Mouse (Mus musculus) heart, embryonic 12.5 days (tissue): ENCODE measurements around the gene Gm17428. TPM values are rescaled to one million over a fixed set of nuclear protein-coding genes. Genes with fewer than 3 reads are reported as not detected.
A peak's percentile ranks its signal among the peaks of the same experiment; 100 is the strongest.

Source experiments
- ATAC-seq: fragments of 200-750 bp; cut with Nextera tagmentation; 2 replicates; pipeline ENCODE4 v1.8.0; 2017; ENCODE audit warnings: moderate TSS enrichment, moderate library complexity; ENCODE audit not compliant: insufficient number of reproducible peaks, low FRiP score
- H3K27ac ChIP-seq: fragments of 300-500 bp; sonication (generic); 2 replicates; pipeline ENCODE4 v1.5.1; 2016; ENCODE audit warnings: mild to moderate bottlenecking, moderate library complexity; ENCODE audit not compliant: poor library complexity, severe bottlenecking
- H3K27me3 ChIP-seq: fragments of 300-500 bp; sonication (generic); replicated peaks from 2 replicates; pipeline ENCODE4 v1.6.1; 2016; ENCODE audit warnings: mild to moderate bottlenecking, moderate library complexity
- H3K36me3 ChIP-seq: fragments of 300-500 bp; sonication (generic); 2 replicates; pipeline ENCODE4 v1.6.1; 2016; ENCODE audit warnings: mild to moderate bottlenecking, moderate library complexity
- H3K4me1 ChIP-seq: fragments of 300-500 bp; sonication (generic); replicated peaks from 2 replicates; pipeline ENCODE4 v1.6.1; 2016; ENCODE audit warnings: mild to moderate bottlenecking
- H3K4me2 ChIP-seq: fragments of 300-500 bp; sonication (generic); 2 replicates; pipeline ENCODE4 v1.6.1; 2016; ENCODE audit warnings: mild to moderate bottlenecking, moderate library complexity
- H3K4me3 ChIP-seq: fragments of 300-500 bp; sonication (generic); 2 replicates; pipeline ENCODE4 v1.5.1; 2016; ENCODE audit warnings: mild to moderate bottlenecking
- H3K9ac ChIP-seq: fragments of 300-500 bp; sonication (generic); 2 replicates; pipeline ENCODE4 v1.6.1; 2016; ENCODE audit warnings: mild to moderate bottlenecking, moderate library complexity
- H3K9me3 ChIP-seq: fragments of 300-500 bp; sonication (generic); replicated peaks from 2 replicates; pipeline ENCODE4 v1.6.1; 2016; ENCODE audit warnings: mild to moderate bottlenecking, moderate library complexity
- WGBS: fragments of 180-500 bp; shearing (Covaris S2); methylation state at CpG from one replicate; pipeline ENCODE4 v1.1.7; 2016; 5-methylcytosine and 5-hydroxymethylcytosine counted together
- polyA plus RNA-seq: library from polyadenylated mRNA; unstranded; fragments of >200 nt; fragmentation: Nextera tagmentation; extraction: Ambion mirVana; gene quantifications from 2 replicates; pipeline ENCODE4 v1.2.1, GENCODE M21; 2016

Gm17428 gene
- polyA plus RNA-seq, 1 experiment from 2014 or later, result not detected

GRCm38 (mm10) chr14:55011116-55011515, 34.4 kb downstream of the Gm17428 start:
- peaks cover 29% of the 10 kb centered on the region for H3K4me1 ChIP-seq
- H3K36me3 ChIP-seq, result no peaks in the 10 kb centered on the region
- no peak for ATAC-seq
- H3K27me3 ChIP-seq, result peaks cover 6% of the 10 kb centered on the region
- H3K9ac ChIP-seq, result no peak overlapping the region
- H3K4me3 ChIP-seq, result no peak overlapping the region
- H3K4me2 ChIP-seq, result no peak overlapping the region
- peaks cover 3% of the 10 kb centered on the region for H3K9me3 ChIP-seq
- no peak overlapping the region for H3K27ac ChIP-seq
- WGBS, result 63% methylated on average over 4 of the region's 4 CpGs

GRCm38 (mm10) chr14:55014591-55014990, 37.9 kb downstream of the Gm17428 start:
- ATAC-seq, result peak; percentile 60
- peak overlapping the region; percentile 96 for H3K27ac ChIP-seq
- WGBS, result under 1% methylated on average over 27 of the region's 27 CpGs
- H3K9me3 ChIP-seq, result peaks cover 3% of the 10 kb centered on the region
- peak overlapping the region; percentile 81 for H3K4me2 ChIP-seq
- peaks cover 12% of the 10 kb centered on the region for H3K4me1 ChIP-seq
- H3K9ac ChIP-seq, result peak overlapping the region; percentile 71
- H3K36me3 ChIP-seq, result peaks cover 19% of the 10 kb centered on the region
- no peaks in the 10 kb centered on the region for H3K27me3 ChIP-seq
- peak overlapping the region; percentile 54 for H3K4me3 ChIP-seq

- Histone ChIP-seq H3K9me3 (peaks cover 3% of the 10 kb centered on the region), H3K9ac (peak within 1 kb of the TSS; percentile 71), H3K4me2 (peak within 1 kb of the TSS; percentile 83), H3K27me3 (no peaks in the 10 kb centered on the region), H3K36me3 (peaks cover 20% of the 10 kb centered on the region), H3K4me1 (peaks cover 6% of the 10 kb centered on the region; the same call in 1 of the 2 replicates), H3K4me3 (peak within 1 kb of the TSS; percentile 59), H3K27ac (peak within 1 kb of the TSS; percentile 96)
- peak; percentile 95 for ATAC-seq
- under 1% methylated on average over 36 of the region's 36 CpGs for WGBS
Measured at GRCm38 (mm10) chr14:55014991-55015766, 38.4 kb downstream of the Gm17428 start, which contains the start of gene Ngdn. TSS of gene Ngdn (plus strand) at chr14:55015454.

GRCm38 (mm10) chr14:55015767-55016111, 39.0 kb downstream of the Gm17428 start:
- peak; percentile 20; the same call in 1 of the 2 replicates for ATAC-seq
- Histone ChIP-seq H3K9me3 (peaks cover 3% of the 10 kb centered on the region), H3K36me3 (peaks cover 25% of the 10 kb centered on the region), H3K4me1 (peaks cover 6% of the 10 kb centered on the region; the same call in 1 of the 2 replicates), H3K4me2 (peak overlapping the region; percentile 83), H3K9ac (peak overlapping the region; percentile 71), H3K4me3 (peak overlapping the region; percentile 59), H3K27ac (peak overlapping the region; percentile 44; the same call in 1 of the 2 replicates), H3K27me3 (no peaks in the 10 kb centered on the region)
- WGBS, result under 1% methylated on average over 17 of the region's 17 CpGs

GRCm38 (mm10) chr14:55016876-55017275, 40.1 kb downstream of the Gm17428 start:
- no peak for ATAC-seq
- Histone ChIP-seq H3K4me2 (no peak overlapping the region), H3K36me3 (peaks cover 36% of the 10 kb centered on the region), H3K9ac (no peak overlapping the region), H3K27me3 (no peaks in the 10 kb centered on the region), H3K4me1 (peaks cover 6% of the 10 kb centered on the region; the same call in 1 of the 2 replicates), H3K4me3 (no peak overlapping the region), H3K27ac (no peak overlapping the region), H3K9me3 (no peaks in the 10 kb centered on the region)
- 89% methylated on average over 16 of the region's 16 CpGs for WGBS

- no peak overlapping the region for H3K4me2 ChIP-seq
- no peak overlapping the region for H3K4me3 ChIP-seq
- no peaks in the 10 kb centered on the region for H3K9me3 ChIP-seq
- WGBS, result 90% methylated on average over 9 of the region's 9 CpGs
- ATAC-seq, result no peak
- H3K4me1 ChIP-seq, result 0 out of 2 replicates have a peak, but pooled peaks cover 6% of the 10 kb centered on the region
- H3K9ac ChIP-seq, result no peak overlapping the region
- H3K27ac ChIP-seq, result no peak overlapping the region
- no peaks in the 10 kb centered on the region for H3K27me3 ChIP-seq
- peaks cover 69% of the 10 kb centered on the region for H3K36me3 ChIP-seq
Measured at GRCm38 (mm10) chr14:55020394-55020793, 43.7 kb downstream of the Gm17428 start.

GRCm38 (mm10) chr14:55023011-55023410, 46.3 kb downstream of the Gm17428 start:
- no peaks in the 10 kb centered on the region for H3K9me3 ChIP-seq
- H3K9ac ChIP-seq, result no peak overlapping the region
- no peak overlapping the region for H3K4me3 ChIP-seq
- H3K36me3 ChIP-seq, result peaks cover 64% of the 10 kb centered on the region
- H3K4me2 ChIP-seq, result no peak overlapping the region
- H3K27ac ChIP-seq, result no peak overlapping the region
- 87% methylated on average over 15 of the region's 15 CpGs for WGBS
- H3K27me3 ChIP-seq, result no peaks in the 10 kb centered on the region
- ATAC-seq, result no peak
- H3K4me1 ChIP-seq, result peaks cover 9% of the 10 kb centered on the region

- ATAC-seq, result no peak
- H3K27ac ChIP-seq, result no peak overlapping the region
- H3K4me1 ChIP-seq, result peaks cover 10% of the 10 kb centered on the region
- no peak overlapping the region for H3K9ac ChIP-seq
- WGBS, result 64% methylated on average over 7 of the region's 7 CpGs
- H3K4me3 ChIP-seq, result no peak overlapping the region
- H3K9me3 ChIP-seq, result no peaks in the 10 kb centered on the region
- peaks cover 57% of the 10 kb centered on the region for H3K36me3 ChIP-seq
- H3K4me2 ChIP-seq, result no peak overlapping the region
- H3K27me3 ChIP-seq, result no peaks in the 10 kb centered on the region
Measured at GRCm38 (mm10) chr14:55024236-55024635, 47.5 kb downstream of the Gm17428 start.

- H3K27ac ChIP-seq, result no peak overlapping the region
- H3K4me3 ChIP-seq, result no peak overlapping the region
- H3K27me3 ChIP-seq, result no peaks in the 10 kb centered on the region
- no peaks in the 10 kb centered on the region for H3K9me3 ChIP-seq
- WGBS, result 78% methylated on average over 5 of the region's 5 CpGs
- peaks cover 50% of the 10 kb centered on the region for H3K36me3 ChIP-seq
- no peak overlapping the region for H3K9ac ChIP-seq
- H3K4me1 ChIP-seq, result peaks cover 10% of the 10 kb centered on the region
- no peak for ATAC-seq
- H3K4me2 ChIP-seq, result no peak overlapping the region
Measured at GRCm38 (mm10) chr14:55025527-55025926, 48.8 kb downstream of the Gm17428 start.
